Mouse (Mus musculus): ENCODE measurements around the gene Apba2. TPM values are rescaled to one million over a fixed set of nuclear protein-coding genes. Genes with fewer than 3 reads are reported as not detected.

Gene Apba2
- polyA plus RNA-seq, 1 experiment: not detected

GRCm38 (mm10) chr7:64582358-64582757, 80.9 kb downstream of the Apba2 start:
- H3K79me2 ChIP-seq (ENCODE audit: control insufficient read depth, insufficient read depth): no peaks in the 10 kb centered on the region

GRCm38 (mm10) chr7:64583670-64584121, 82.2 kb downstream of the Apba2 start:
- TF ChIP-seq TCF3 (IDR thresholded peaks at IDR 0.05; ENCODE audit: insufficient read length, low read depth) (no peak), MYOD1 (IDR thresholded peaks at IDR 0.05; ENCODE audit: control insufficient read depth in 1 of 3, insufficient read length in 2 of 3, low read depth in 2 of 3) (no peak), POLR2AphosphoS2 (IDR thresholded peaks at IDR 0.05; ENCODE audit: insufficient read length, low read depth) (no peak), REST (IDR thresholded peaks at IDR 0.05; ENCODE audit: insufficient read depth, insufficient read length) (no peak), CEBPB (IDR thresholded peaks at IDR 0.05; ENCODE audit: insufficient read depth, poor library complexity, severe bottlenecking) (no peak), MAX (IDR thresholded peaks at IDR 0.05; ENCODE audit: low read depth) (no peak), SRF (IDR thresholded peaks at IDR 0.05; ENCODE audit: control insufficient read depth, insufficient read length, low read depth) (no peak), USF1 (IDR thresholded peaks at IDR 0.05; ENCODE audit: low read depth) (no peak), TCF12 (IDR thresholded peaks at IDR 0.05; ENCODE audit: insufficient read depth, poor library complexity, severe bottlenecking) (no peak)
- no peak overlapping the region for H3K4me2 ChIP-seq (ENCODE audit: low read depth)
- H3K4me3 ChIP-seq: no peak overlapping the region
- H3K27me3 ChIP-seq (ENCODE audit: control insufficient read depth, insufficient read depth, insufficient read length): no peaks in the 10 kb centered on the region
- H3ac ChIP-seq (ENCODE audit: control insufficient read depth, insufficient read length): no peak overlapping the region
- H3K36me3 ChIP-seq (ENCODE audit: control insufficient read depth, insufficient read depth): no peaks in the 10 kb centered on the region
- H3K79me2 ChIP-seq (ENCODE audit: control insufficient read depth, insufficient read depth): no peaks in the 10 kb centered on the region

More at GRCm38 (mm10) chr7:64582358-64582757, 80.9 kb downstream of the Apba2 start:
- no peaks in the 10 kb centered on the region for H3K36me3 ChIP-seq (ENCODE audit: control insufficient read depth, insufficient read depth)
- no peak overlapping the region for H3ac ChIP-seq (ENCODE audit: control insufficient read depth, insufficient read length)
- no peak overlapping the region for H3K4me2 ChIP-seq (ENCODE audit: low read depth)
- no peak overlapping the region for H3K4me3 ChIP-seq
- H3K27me3 ChIP-seq (ENCODE audit: control insufficient read depth, insufficient read depth, insufficient read length): no peaks in the 10 kb centered on the region
- TF ChIP-seq E2F4 (IDR thresholded peaks at IDR 0.05; ENCODE audit: insufficient read depth): no peak

GRCm38 (mm10) chr7:64586133-64586532, 84.6 kb downstream of the Apba2 start:
- Histone ChIP-seq H3K4me3 (no peak overlapping the region), H3K27me3 (ENCODE audit: control insufficient read depth, insufficient read depth, insufficient read length) (no peaks in the 10 kb centered on the region), H3ac (ENCODE audit: control insufficient read depth, insufficient read length) (no peak overlapping the region), H3K36me3 (ENCODE audit: control insufficient read depth, insufficient read depth) (no peaks in the 10 kb centered on the region), H3K79me2 (ENCODE audit: control insufficient read depth, insufficient read depth) (no peaks in the 10 kb centered on the region), H3K4me2 (ENCODE audit: low read depth) (no peak overlapping the region)
- TF ChIP-seq MYOG (IDR thresholded peaks at IDR 0.05; ENCODE audit: control insufficient read depth in 1 of 3, insufficient read depth in 1 of 3, insufficient read length in 2 of 3, low read depth in 2 of 3): no peak
- no peak for TF ChIP-seq E2F4 (IDR thresholded peaks at IDR 0.05; ENCODE audit: insufficient read depth)
- no peak for TF ChIP-seq MYOD1 (IDR thresholded peaks at IDR 0.05; ENCODE audit: control insufficient read depth in 1 of 3, insufficient read length in 2 of 3, low read depth in 2 of 3)

- Histone ChIP-seq H3K4me3 (no peak overlapping the region), H3K27me3 (ENCODE audit: control insufficient read depth, insufficient read depth, insufficient read length) (no peaks in the 10 kb centered on the region), H3K36me3 (ENCODE audit: control insufficient read depth, insufficient read depth) (no peaks in the 10 kb centered on the region), H3K79me2 (ENCODE audit: control insufficient read depth, insufficient read depth) (no peaks in the 10 kb centered on the region), H3K4me2 (ENCODE audit: low read depth) (no peak overlapping the region), H3ac (ENCODE audit: control insufficient read depth, insufficient read length) (no peak overlapping the region)
- TF ChIP-seq POLR2AphosphoS2 (IDR thresholded peaks at IDR 0.05; ENCODE audit: insufficient read length, low read depth) (no peak), MYOD1 (IDR thresholded peaks at IDR 0.05; ENCODE audit: control insufficient read depth in 1 of 3, insufficient read length in 2 of 3, low read depth in 2 of 3) (no peak), E2F4 (IDR thresholded peaks at IDR 0.05; ENCODE audit: insufficient read depth) (no peak), MAX (IDR thresholded peaks at IDR 0.05; ENCODE audit: low read depth) (no peak), SRF (IDR thresholded peaks at IDR 0.05; ENCODE audit: control insufficient read depth, insufficient read length, low read depth) (no peak), CEBPB (IDR thresholded peaks at IDR 0.05; ENCODE audit: insufficient read depth, poor library complexity, severe bottlenecking) (no peak), USF1 (IDR thresholded peaks at IDR 0.05; ENCODE audit: low read depth) (no peak), REST (IDR thresholded peaks at IDR 0.05; ENCODE audit: insufficient read depth, insufficient read length) (no peak), TCF12 (IDR thresholded peaks at IDR 0.05; ENCODE audit: insufficient read depth, poor library complexity, severe bottlenecking) (no peak), POLR2A (IDR thresholded peaks at IDR 0.05; ENCODE audit: insufficient read length, low read depth) (no peak), MYOG (IDR thresholded peaks at IDR 0.05; ENCODE audit: control insufficient read depth in 1 of 3, insufficient read depth in 1 of 3, insufficient read length in 2 of 3, low read depth in 2 of 3) (no peak), TCF3 (IDR thresholded peaks at IDR 0.05; ENCODE audit: insufficient read length, low read depth) (no peak)
Observed at GRCm38 (mm10) chr7:64586571-64586970, 85.1 kb downstream of the Apba2 start.

GRCm38 (mm10) chr7:64588636-64589389, 87.3 kb downstream of the Apba2 start:
- TF ChIP-seq SRF (IDR thresholded peaks at IDR 0.05; ENCODE audit: control insufficient read depth, insufficient read length, low read depth) (no peak), MAX (IDR thresholded peaks at IDR 0.05; ENCODE audit: low read depth) (no peak), TCF12 (IDR thresholded peaks at IDR 0.05; ENCODE audit: insufficient read depth, poor library complexity, severe bottlenecking) (no peak), TCF3 (IDR thresholded peaks at IDR 0.05; ENCODE audit: insufficient read length, low read depth) (no peak), CEBPB (IDR thresholded peaks at IDR 0.05; ENCODE audit: insufficient read depth, poor library complexity, severe bottlenecking) (no peak), MYOD1 (IDR thresholded peaks at IDR 0.05; ENCODE audit: control insufficient read depth in 1 of 3, insufficient read length in 2 of 3, low read depth in 2 of 3) (no peak), MYOG (IDR thresholded peaks at IDR 0.05; ENCODE audit: control insufficient read depth in 1 of 3, insufficient read depth in 1 of 3, insufficient read length in 2 of 3, low read depth in 2 of 3) (no peak), POLR2AphosphoS2 (IDR thresholded peaks at IDR 0.05; ENCODE audit: insufficient read length, low read depth) (no peak), USF1 (IDR thresholded peaks at IDR 0.05; ENCODE audit: low read depth) (no peak), REST (IDR thresholded peaks at IDR 0.05; ENCODE audit: insufficient read depth, insufficient read length) (no peak)
- H3K79me2 ChIP-seq (ENCODE audit: control insufficient read depth, insufficient read depth): no peaks in the 10 kb centered on the region
- H3K36me3 ChIP-seq (ENCODE audit: control insufficient read depth, insufficient read depth): no peaks in the 10 kb centered on the region
- no peak overlapping the region for H3ac ChIP-seq (ENCODE audit: control insufficient read depth, insufficient read length)
- H3K4me3 ChIP-seq: no peak overlapping the region
- no peaks in the 10 kb centered on the region for H3K27me3 ChIP-seq (ENCODE audit: control insufficient read depth, insufficient read depth, insufficient read length)
- no peak overlapping the region for H3K4me2 ChIP-seq (ENCODE audit: low read depth)

All from myocyte (in vitro differentiated cells).